Comparison of ENCODE assay signal across 19 mouse cellular contexts in the genomic region with DNA sequence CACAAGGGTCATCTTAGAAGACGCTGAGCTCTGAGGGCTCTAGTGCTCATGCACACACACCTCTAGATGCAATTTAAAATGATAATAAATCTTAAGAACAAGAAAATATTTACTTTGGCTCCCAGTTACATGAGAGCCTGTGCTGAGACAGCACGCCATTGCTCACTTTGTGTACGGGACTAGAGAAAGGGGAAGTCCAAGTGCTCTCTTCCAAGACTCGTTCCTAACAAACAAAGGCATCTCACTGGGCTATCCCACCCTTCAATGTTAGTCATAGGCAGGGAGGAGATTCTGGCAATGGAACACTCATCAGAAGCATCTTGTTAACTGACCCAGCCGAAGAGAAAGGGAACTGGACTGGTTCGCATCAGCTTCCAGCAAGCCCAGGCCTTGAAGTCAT.
A peak's percentile ranks its signal among the peaks of the same experiment; 100 is the strongest.
DNase-seq lines count a peak whose midpoint lies in the region; ATAC-seq and TF ChIP-seq lines count a peak whose summit lies in the region.
"Had no signal": no experiment of that assay in that cellular context is flagged by ENCODE, and none has a peak within 500 bp of the region (broad histone marks: within the 10 kb centered on the region; RNA-seq: fewer than 3 reads in every experiment).

No protein-coding gene starts in this region.

- H3K27me3 ChIP-seq in heart, adult 2 months (ENCODE audit: control insufficient read depth, insufficient read depth, low read length): no peaks in the 10 kb centered on the region
- no peaks in the 10 kb centered on the region for H3K27me3 ChIP-seq in heart, embryonic 16.5 days (ENCODE audit: control insufficient read depth, insufficient read depth, low read length)
- no peaks in the 10 kb centered on the region for H3K27me3 ChIP-seq in forebrain, postnatal 0 days (ENCODE audit: insufficient read depth, low read length)
- H3K27me3 ChIP-seq: embryonic facial prominence, embryonic 12.5 days; forebrain, embryonic 15.5 days; heart, embryonic 15.5 days; hindbrain, embryonic 13.5 days; intestine, embryonic 15.5 days; liver, embryonic 12.5 days; midbrain, embryonic 13.5 days had no signal

- WGBS in heart, adult 2 months: 39% methylated on average over 6 of the region's 6 CpGs
- WGBS in heart, embryonic 16.5 days: 70% methylated on average over 6 of the region's 6 CpGs
- 85% methylated on average over 6 of the region's 6 CpGs for WGBS in forebrain, postnatal 0 days

- no peak for TF ChIP-seq POLR2A in heart, adult 2 months (IDR thresholded peaks at IDR 0.05; ENCODE audit: insufficient read depth, low read depth, low read length)

- no peaks in the 10 kb centered on the region for H3K79me2 ChIP-seq in heart, adult 2 months (replicated peaks; ENCODE audit: control insufficient read depth, insufficient read depth, low read length)

- intact Hi-C loops in heart, adult 2 months (cut with DNase I): loop anchor here (5.0 kb wide), 3 partner anchors 90 to 180 kb away; no protein-coding TSS in a partner anchor
- intact Hi-C loops in heart, postnatal 14 days (cut with DNase I): no loop called here

- peak in 1 of 2 experiments; percentile 48 for DNase-seq in heart, adult 2 months
- no peak for DNase-seq in heart, postnatal 14 days
- no peak for DNase-seq in layer of hippocampus, adult 2 months (ENCODE audit: low spot score in 2 of 2)
- no peak for DNase-seq in layer of hippocampus, adult 11-12 months (ENCODE audit: low spot score)
- DNase-seq in lung, postnatal 36 days: peak; percentile 47
- DNase-seq in forebrain, postnatal 0 days: no peak
- DNase-seq: adrenal gland, postnatal 14 days; B cell, adult 2 months; cerebellum, adult 2 months; layer of hippocampus, adult 9-11 months; thymus, adult 2 months had no signal

- TF ChIP-seq CTCF in heart, adult 2 months (IDR thresholded peaks at IDR 0.05): no peak
- TF ChIP-seq CTCF in layer of hippocampus, adult 2 months (conservative IDR thresholded peaks at IDR 0.05): no peak
- TF ChIP-seq CTCF in forebrain, postnatal 0 days (IDR thresholded peaks at IDR 0.05; ENCODE audit: low read depth): no peak

- no peak for TF ChIP-seq EP300 in heart, adult 2 months (IDR thresholded peaks at IDR 0.05; ENCODE audit: insufficient read depth, low read depth, low read length)

- peaks cover 2% of the 10 kb centered on the region; the same call in 1 of the 2 replicates for H3K36me3 ChIP-seq in heart, adult 2 months (ENCODE audit: control insufficient read depth, insufficient read depth, low read length)
- H3K36me3 ChIP-seq in heart, embryonic 16.5 days (ENCODE audit: control insufficient read depth, insufficient read depth): no peaks in the 10 kb centered on the region
- peaks cover 19% of the 10 kb centered on the region for H3K36me3 ChIP-seq in forebrain, postnatal 0 days (ENCODE audit: insufficient read depth)
- H3K36me3 ChIP-seq: heart, embryonic 15.5 days; intestine, embryonic 15.5 days had no signal

- H3K27ac ChIP-seq in heart, adult 2 months: peak overlapping the region; percentile 47
- peak overlapping the region; percentile 39; the same call in 1 of the 2 replicates for H3K27ac ChIP-seq in layer of hippocampus, adult 2 months
- H3K27ac ChIP-seq in heart, embryonic 16.5 days (ENCODE audit: low read length): no peak overlapping the region
- no peak overlapping the region for H3K27ac ChIP-seq in forebrain, postnatal 0 days (ENCODE audit: low read depth, low read length)
- H3K27ac ChIP-seq: embryonic facial prominence, embryonic 12.5 days; forebrain, embryonic 15.5 days; heart, embryonic 15.5 days; hindbrain, embryonic 13.5 days; intestine, embryonic 15.5 days; liver, embryonic 12.5 days; midbrain, embryonic 13.5 days had no signal

- H3K9me3 ChIP-seq in heart, embryonic 16.5 days (replicated peaks; ENCODE audit: control insufficient read depth, low read length): no peaks in the 10 kb centered on the region
- no peaks in the 10 kb centered on the region for H3K9me3 ChIP-seq in forebrain, postnatal 0 days (ENCODE audit: low read length)
- H3K9me3 ChIP-seq: embryonic facial prominence, embryonic 12.5 days; forebrain, embryonic 15.5 days; heart, embryonic 15.5 days; hindbrain, embryonic 13.5 days; intestine, embryonic 15.5 days; liver, embryonic 12.5 days; midbrain, embryonic 13.5 days had no signal

- H3K4me3 ChIP-seq in heart, adult 2 months: no peak overlapping the region; the same call in 1 of the 2 replicates
- H3K4me3 ChIP-seq in layer of hippocampus, adult 2 months: no peak overlapping the region
- no peak overlapping the region for H3K4me3 ChIP-seq in heart, embryonic 16.5 days (ENCODE audit: low read length)
- no peak overlapping the region for H3K4me3 ChIP-seq in forebrain, postnatal 0 days (ENCODE audit: low read depth, low read length)
- H3K4me3 ChIP-seq: embryonic facial prominence, embryonic 12.5 days; forebrain, embryonic 15.5 days; heart, embryonic 15.5 days; hindbrain, embryonic 13.5 days; intestine, embryonic 15.5 days; liver, embryonic 12.5 days; midbrain, embryonic 13.5 days had no signal

- peaks cover 3% of the 10 kb centered on the region for H3K4me1 ChIP-seq in heart, adult 2 months (ENCODE audit: control insufficient read depth, insufficient read depth, low read length)
- no peaks in the 10 kb centered on the region; the same call in 1 of the 2 replicates for H3K4me1 ChIP-seq in heart, embryonic 16.5 days (ENCODE audit: control insufficient read depth, insufficient read depth, low read length)
- H3K4me1 ChIP-seq in forebrain, postnatal 0 days (ENCODE audit: insufficient read depth): no peaks in the 10 kb centered on the region
- H3K4me1 ChIP-seq: embryonic facial prominence, embryonic 12.5 days; forebrain, embryonic 15.5 days; hindbrain, embryonic 13.5 days had no signal

- no peak overlapping the region; the same call in 1 of the 2 replicates for H3K9ac ChIP-seq in heart, adult 2 months (ENCODE audit: low read depth, low read length)
- no peak overlapping the region for H3K9ac ChIP-seq in heart, embryonic 16.5 days (ENCODE audit: low read length)
- H3K9ac ChIP-seq in forebrain, postnatal 0 days: no peak overlapping the region
- H3K9ac ChIP-seq: embryonic facial prominence, embryonic 12.5 days; forebrain, embryonic 15.5 days; heart, embryonic 15.5 days; hindbrain, embryonic 13.5 days; intestine, embryonic 15.5 days; liver, embryonic 12.5 days; midbrain, embryonic 13.5 days had no signal

- 0 out of 2 replicates have a peak, but pooled peaks have one; percentile 10 for ATAC-seq in heart, embryonic 16.5 days (replicated peaks; ENCODE audit: extremely low read depth, insufficient read depth, low FRiP score)
- ATAC-seq in forebrain, postnatal 0 days: no peak
- ATAC-seq: forebrain, embryonic 15.5 days; liver, embryonic 12.5 days; midbrain, embryonic 13.5 days had no signal

- no peak overlapping the region for H3K4me2 ChIP-seq in heart, embryonic 16.5 days (ENCODE audit: low read depth, low read length)
- no peak overlapping the region for H3K4me2 ChIP-seq in forebrain, postnatal 0 days (ENCODE audit: low read depth)
- H3K4me2 ChIP-seq: embryonic facial prominence, embryonic 12.5 days; forebrain, embryonic 15.5 days; heart, embryonic 15.5 days; hindbrain, embryonic 13.5 days; intestine, embryonic 15.5 days; liver, embryonic 12.5 days; midbrain, embryonic 13.5 days had no signal

Comparison
In these comparisons a context has a peak if more than half of its experiments do, and no peak if none do; other contexts are left out.
1. H3K27ac ChIP-seq: peak in heart, adult 2 months (single experiment) and layer of hippocampus, adult 2 months (single experiment); none in heart, embryonic 16.5 days (single experiment) and forebrain, postnatal 0 days (single experiment).